Mouse (Mus musculus) brain, adult 2 months (tissue): ENCODE results near the gene Pacsin3.

ENCODE experiments used
- DNase-seq: peaks from one replicate; pipeline ENCODE4 v3.0.0; 2011; ENCODE audit warnings: low read depth, low spot score

Pacsin3 gene

GRCm38 (mm10) chr2:91259493-91259892 is 3.7 kb downstream of the Pacsin3 start:
- no peak for DNase-seq

GRCm38 (mm10) chr2:91263692-91264660 is 8.2 kb downstream of the Pacsin3 start:
- no peak for DNase-seq

- DNase-seq: peak; percentile 100
Measured at GRCm38 (mm10) chr2:91264711-91265681, 9.2 kb downstream of the Pacsin3 start, which contains the start of gene Arfgap2. Arfgap2 (plus strand) TSS chr2:91264974.

DNA sequence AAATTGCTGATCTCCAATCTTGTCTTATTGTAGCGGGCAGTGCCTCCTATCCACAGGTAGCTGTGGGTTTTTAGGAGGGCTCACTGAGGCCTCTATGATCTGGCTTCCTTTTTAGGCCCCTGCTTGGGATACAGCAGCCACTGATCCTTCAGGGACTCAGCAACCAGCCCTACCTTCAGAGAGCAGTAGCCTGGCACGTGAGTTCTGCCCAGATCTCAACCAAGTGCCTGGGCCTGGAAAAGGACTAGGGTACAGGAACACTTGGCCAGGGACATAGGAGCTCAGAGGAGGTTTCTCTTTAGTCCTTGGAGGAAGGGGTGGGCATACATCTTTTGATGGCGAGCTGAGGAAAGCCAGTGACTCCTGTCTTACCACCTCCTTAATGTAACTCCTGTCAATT is 12.3 kb downstream of the Pacsin3 start:
- DNase-seq: no peak

GRCm38 (mm10) chr2:91268706-91269105 is 13.0 kb downstream of the Pacsin3 start:
- DNase-seq: no peak

- DNase-seq: peak; percentile 85
Measured at GRCm38 (mm10) chr2:91269687-91270133, 14.0 kb downstream of the Pacsin3 start.

GRCm38 (mm10) chr2:91278749-91279371 is 23.1 kb downstream of the Pacsin3 start:
- peak; percentile 77 for DNase-seq

DNA sequence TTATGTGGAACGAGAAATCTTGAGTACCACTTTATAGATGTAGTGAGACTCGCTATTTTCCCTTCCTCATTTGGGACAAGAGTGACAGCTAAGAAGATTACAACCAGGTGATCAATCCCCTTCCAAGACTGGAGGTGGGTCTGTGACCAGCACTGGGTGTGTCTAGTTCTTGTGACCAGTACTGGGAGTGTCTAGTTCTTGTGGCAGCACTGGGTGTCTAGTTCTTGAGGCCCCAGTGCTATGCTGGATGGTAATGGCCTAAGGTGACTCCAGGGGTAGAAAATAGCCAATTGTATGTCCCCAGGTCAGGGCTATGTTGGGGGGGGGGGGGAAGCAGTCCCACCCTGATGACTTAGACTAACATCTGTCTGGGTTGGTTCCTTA is 23.6 kb downstream of the Pacsin3 start:
- no peak for DNase-seq

GRCm38 (mm10) chr2:91281366-91281765 is 25.6 kb downstream of the Pacsin3 start:
- no peak for DNase-seq

- DNase-seq: peak; percentile 49
Measured at GRCm38 (mm10) chr2:91283972-91284371, 28.2 kb downstream of the Pacsin3 start.

- peak; percentile 88 for DNase-seq
Measured at GRCm38 (mm10) chr2:91284375-91285199, 28.8 kb downstream of the Pacsin3 start.

- peak; percentile 87 for DNase-seq
Measured at GRCm38 (mm10) chr2:91285885-91286505, 30.2 kb downstream of the Pacsin3 start.

DNA sequence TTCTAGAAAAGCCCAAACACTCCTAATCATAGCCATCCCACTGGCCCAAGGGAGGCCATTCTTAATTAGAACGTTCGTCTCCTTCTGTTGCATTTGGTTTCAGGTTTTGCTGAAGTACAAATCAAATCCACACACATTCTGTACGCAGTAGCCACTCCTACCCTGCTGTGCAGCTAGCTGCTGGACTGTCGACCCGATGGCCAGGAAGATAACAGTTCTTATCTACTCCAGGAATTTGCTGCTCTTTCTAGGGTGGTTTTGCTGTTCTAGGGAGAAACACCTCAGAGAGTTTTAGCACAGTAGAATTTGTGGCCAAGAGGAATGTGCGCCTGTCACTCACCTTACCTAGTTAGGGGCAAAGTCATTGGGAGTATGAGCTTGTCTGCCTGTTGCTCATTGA is 31.8 kb downstream of the Pacsin3 start:
- DNase-seq: no peak

GRCm38 (mm10) chr2:91291197-91292007 is 35.6 kb downstream of the Pacsin3 start:
- no peak for DNase-seq

DNA sequence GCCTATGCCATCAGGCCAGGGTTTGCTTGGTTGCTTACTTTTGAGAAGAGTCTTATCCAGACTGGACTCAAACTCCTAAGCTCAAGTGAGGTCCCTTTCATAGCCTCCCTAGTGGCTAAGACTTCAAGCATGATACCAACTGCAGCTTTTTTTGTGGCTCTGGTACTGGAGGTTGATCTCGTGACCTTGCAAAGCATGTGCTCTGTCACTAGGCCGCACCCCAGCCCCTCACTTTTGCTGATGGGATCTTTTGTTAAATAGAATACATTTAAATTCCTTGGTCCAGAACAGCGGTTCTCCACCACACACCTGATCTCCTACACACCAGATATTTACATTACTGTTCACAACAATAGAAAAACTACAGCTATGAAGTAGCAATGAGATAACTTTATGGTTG is 38.5 kb downstream of the Pacsin3 start:
- DNase-seq: no peak

DNA sequence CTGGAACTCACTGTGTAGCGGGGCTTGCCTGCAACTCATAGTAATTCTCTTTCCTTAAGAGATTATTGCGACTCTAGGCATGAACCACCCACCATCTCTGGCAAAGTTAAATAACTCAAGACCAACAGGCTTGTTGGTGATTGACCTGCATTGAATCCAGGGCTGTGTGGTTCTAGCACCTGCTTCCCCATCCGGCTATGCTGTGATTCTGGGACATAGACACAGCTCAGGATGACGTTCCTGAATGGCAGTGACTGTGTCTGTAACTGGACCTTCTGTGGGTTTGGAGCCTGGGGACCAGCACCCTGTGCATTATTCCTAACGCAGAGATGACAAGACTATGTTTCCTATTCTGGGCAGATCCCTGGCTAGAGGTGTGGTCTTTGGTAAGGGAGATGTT is 40.1 kb downstream of the Pacsin3 start:
- DNase-seq: no peak

DNA sequence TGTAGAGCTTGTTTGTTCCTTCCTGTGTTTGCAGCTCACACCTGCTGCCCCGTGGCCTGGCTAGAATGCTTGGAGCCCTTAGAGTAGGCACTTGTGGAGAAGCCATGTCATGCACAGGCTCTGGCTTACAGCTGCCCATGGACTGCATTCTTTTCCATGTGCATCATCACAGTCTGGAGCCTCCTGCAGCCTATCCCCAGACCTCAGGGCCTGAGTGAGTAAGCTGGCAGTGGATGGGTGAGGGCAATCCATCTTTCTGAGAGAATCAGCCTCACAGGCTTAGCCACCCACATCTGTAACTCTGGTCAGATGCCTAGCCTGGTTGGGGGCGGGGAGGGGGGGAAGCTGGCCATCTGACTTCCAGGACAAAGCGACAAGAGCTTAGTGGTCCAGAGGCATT is 43.4 kb downstream of the Pacsin3 start:
- no peak for DNase-seq

GRCm38 (mm10) chr2:91300784-91301183 is 45.0 kb downstream of the Pacsin3 start:
- no peak for DNase-seq

DNA sequence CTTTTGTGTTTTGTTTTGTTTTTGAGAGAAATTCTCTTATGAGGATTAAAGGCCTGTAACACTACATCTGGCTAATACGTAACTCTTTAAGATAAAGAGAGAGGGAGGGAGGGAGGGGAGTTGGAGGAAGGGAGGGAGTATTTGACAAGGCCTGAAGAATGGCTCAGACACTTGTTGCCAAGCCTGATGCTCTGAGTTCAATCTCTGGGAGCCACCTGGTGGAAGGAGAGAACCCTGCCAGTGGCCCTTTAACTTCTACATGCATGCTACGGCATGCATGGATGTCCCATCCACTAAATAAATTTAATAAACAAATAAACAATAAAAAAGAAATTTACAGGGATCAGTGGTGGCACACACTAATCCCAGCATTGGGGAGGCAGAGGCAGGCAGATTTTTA is 46.1 kb downstream of the Pacsin3 start:
- no peak for DNase-seq
